Mouse (Mus musculus) small intestine, adult 2 months (tissue): ENCODE data around the gene Samd1.

Experiments used
- CTCF ChIP-seq: fragments of 200-500 bp; IDR thresholded peaks from 2 replicates; pipeline ENCODE4 v1.5.1; 2012; ENCODE audit warnings: low read depth, mild to moderate bottlenecking, control low read depth, inconsistent platforms, low read length, moderate library complexity, mixed read lengths; ENCODE audit not compliant: insufficient replicate concordance, insufficient read length; ENCODE audit errors: extremely low read depth
- POLR2A ChIP-seq: fragments of 200-500 bp; IDR thresholded peaks from 2 replicates; pipeline ENCODE4 v1.6.1; 2012; ENCODE audit warnings: low read depth, mild to moderate bottlenecking, control low read depth, inconsistent platforms, low read length, moderate library complexity

DNA sequence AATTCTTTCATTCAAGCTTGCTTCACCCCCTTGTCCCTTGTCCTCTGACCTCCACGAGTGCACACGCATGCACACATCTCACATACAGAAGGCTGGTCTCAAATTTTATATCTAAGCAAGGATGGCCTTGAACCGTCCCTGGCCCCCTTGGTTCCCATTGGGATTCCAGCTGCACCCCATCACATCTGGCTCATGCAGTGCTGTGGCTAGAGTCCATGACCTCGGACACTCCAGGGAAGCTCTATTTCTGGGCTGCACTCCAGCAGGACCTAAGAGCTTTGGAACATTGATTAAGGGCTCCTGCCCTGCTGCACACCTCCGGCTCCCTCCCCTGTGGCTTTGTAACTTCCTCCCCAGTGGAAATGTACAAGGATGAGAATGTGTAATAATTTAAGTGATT, 40.5 kb downstream of the Samd1 start:
- no peak for TF ChIP-seq POLR2A
- TF ChIP-seq CTCF = no peak
